Mouse (Mus musculus): ENCODE results near the gene Tspan5. TPM values are rescaled to one million over a fixed set of nuclear protein-coding genes. Genes with fewer than 3 reads are reported as not detected.

Gene Tspan5
- total RNA-seq, 4 experiments from 2014 or later = 1.1 to 2.0 (median 1.7) TPM

- DNase-seq (ENCODE audit: low spot score in 2 of 2) = no peak
These were observed 28.8 kb downstream of the Tspan5 start for GRCm38 (mm10) chr3:138770650-138771331.

- no peak for DNase-seq (ENCODE audit: low spot score in 2 of 2)
These were observed 29.7 kb downstream of the Tspan5 start for GRCm38 (mm10) chr3:138771549-138772333.

GRCm38 (mm10) chr3:138773871-138774606 is 32.0 kb downstream of the Tspan5 start:
- no peak for DNase-seq (ENCODE audit: low spot score in 2 of 2)

- no peak for DNase-seq (ENCODE audit: low spot score in 2 of 2)
These were observed 32.6 kb downstream of the Tspan5 start for GRCm38 (mm10) chr3:138774607-138774943.

- DNase-seq (ENCODE audit: low spot score in 2 of 2) = no peak
These were observed 34.1 kb downstream of the Tspan5 start for GRCm38 (mm10) chr3:138775926-138776715.

GRCm38 (mm10) chr3:138781492-138781891 is 39.5 kb downstream of the Tspan5 start:
- no peak for DNase-seq (ENCODE audit: low spot score in 2 of 2)

GRCm38 (mm10) chr3:138783859-138784640 is 42.1 kb downstream of the Tspan5 start:
- DNase-seq (ENCODE audit: low spot score in 2 of 2) = no peak

- DNase-seq (ENCODE audit: low spot score in 2 of 2) = no peak
These were observed 42.6 kb downstream of the Tspan5 start for GRCm38 (mm10) chr3:138784641-138785025.

GRCm38 (mm10) chr3:138787758-138788488 is 45.9 kb downstream of the Tspan5 start:
- no peak for DNase-seq (ENCODE audit: low spot score in 2 of 2)

- no peak for DNase-seq (ENCODE audit: low spot score in 2 of 2)
These were observed 46.5 kb downstream of the Tspan5 start for GRCm38 (mm10) chr3:138788489-138788850.

GRCm38 (mm10) chr3:138789275-138789674 is 47.3 kb downstream of the Tspan5 start:
- no peak for DNase-seq (ENCODE audit: low spot score in 2 of 2)

GRCm38 (mm10) chr3:138794533-138794932 is 52.5 kb downstream of the Tspan5 start:
- DNase-seq (ENCODE audit: low spot score in 2 of 2) = no peak

GRCm38 (mm10) chr3:138795951-138796350 is 54.0 kb downstream of the Tspan5 start:
- no peak for DNase-seq (ENCODE audit: low spot score in 2 of 2)

GRCm38 (mm10) chr3:138796583-138796982 is 54.6 kb downstream of the Tspan5 start:
- DNase-seq (ENCODE audit: low spot score in 2 of 2) = no peak

GRCm38 (mm10) chr3:138800664-138801411 is 58.8 kb downstream of the Tspan5 start:
- peak; percentile 22 to 28 for DNase-seq (ENCODE audit: low spot score in 2 of 2)

- no peak for DNase-seq (ENCODE audit: low spot score in 2 of 2)
These were observed 59.7 kb downstream of the Tspan5 start for GRCm38 (mm10) chr3:138801661-138802060.

- DNase-seq (ENCODE audit: low spot score in 2 of 2) = no peak
These were observed 60.9 kb downstream of the Tspan5 start for GRCm38 (mm10) chr3:138802722-138803443.

- DNase-seq (ENCODE audit: low spot score in 2 of 2) = no peak
These were observed 61.6 kb downstream of the Tspan5 start for GRCm38 (mm10) chr3:138803444-138804085.
